Mouse (Mus musculus) heart, adult 2 months (tissue): ENCODE measurements around the gene Sorl1. TPM values are rescaled to one million over a fixed set of nuclear protein-coding genes. Genes with fewer than 3 reads are reported as not detected.

Experiments used
- DNase-seq, 2 experiments: peaks; one replicate each; pipeline ENCODE4 v3.0.0; 2021
- H3K27ac ChIP-seq: fragments of 200-600 bp; 2 replicates; pipeline ENCODE4 v1.8.1; 2022
- H3K27me3 ChIP-seq: fragments of 200-500 bp; 2 replicates; pipeline ENCODE4 v1.6.1; 2012; ENCODE audit warnings: mild to moderate bottlenecking, low read length, inconsistent platforms, mixed read lengths; ENCODE audit not compliant: control insufficient read depth, insufficient read depth
- H3K36me3 ChIP-seq: fragments of 200-500 bp; 2 replicates; pipeline ENCODE4 v1.6.1; 2012; ENCODE audit warnings: low read length, inconsistent platforms; ENCODE audit not compliant: control insufficient read depth, insufficient read depth
- H3K4me1 ChIP-seq: fragments of 200-500 bp; 2 replicates; pipeline ENCODE4 v1.6.1; 2011; ENCODE audit warnings: low read length; ENCODE audit not compliant: control insufficient read depth, insufficient read depth
- H3K4me3 ChIP-seq: fragments of 200-600 bp; 2 replicates; pipeline ENCODE4 v1.8.1; 2022
- H3K79me2 ChIP-seq: fragments of 200-500 bp; replicated peaks from 2 replicates; pipeline ENCODE4 v1.6.1; 2012; ENCODE audit warnings: mild to moderate bottlenecking, inconsistent platforms, low read length, moderate library complexity, mixed read lengths; ENCODE audit not compliant: control insufficient read depth, insufficient read depth
- H3K9ac ChIP-seq: fragments of 200-500 bp; 2 replicates; pipeline ENCODE4 v1.6.1; 2012; ENCODE audit warnings: low read depth, mild to moderate bottlenecking, control low read depth, inconsistent platforms, low read length, mixed read lengths
- CTCF ChIP-seq: fragments of 200-600 bp; IDR thresholded peaks from 2 replicates; pipeline ENCODE4 v1.8.1; 2022; ENCODE audit warnings: antibody characterized with exemption, mild to moderate bottlenecking, moderate library complexity
- EP300 ChIP-seq: fragments of 200-500 bp; IDR thresholded peaks from 2 replicates; pipeline ENCODE4 v1.6.1; 2011; ENCODE audit warnings: low read depth, low read length, control low read depth; ENCODE audit not compliant: insufficient read depth
- POLR2A ChIP-seq: fragments of 200-500 bp; IDR thresholded peaks from 2 replicates; pipeline ENCODE4 v1.6.1; 2011; ENCODE audit warnings: mild to moderate bottlenecking, low read depth, low read length, control low read depth; ENCODE audit not compliant: insufficient read depth
- WGBS: fragments of 180-500 bp; shearing (Covaris S2); methylation state at CpG from one replicate; pipeline ENCODE4 v1.1.7; 2018; 5-methylcytosine and 5-hydroxymethylcytosine counted together
- intact Hi-C: fragments of 180-260 bp; cut with DNase I; formaldehyde crosslinking; loops from one replicate; pipeline ENCODE4 v1.15.1; 2025
- polyA plus RNA-seq: library from polyadenylated mRNA; depleted of rRNA; stranded (reverse); fragments of >200 nt; gene quantifications from 2 replicates; pipeline ENCODE4 v1.2.3, GENCODE M21; 2012
- total RNA-seq, 2 experiments: library from RNA; stranded (reverse); gene quantifications; 2 replicates each; pipeline ENCODE4 v1.2.3; 2021

Gene Sorl1
- total and polyA plus RNA-seq, 3 experiments = 13.4 to 16.0 (median 14.1) TPM

DNA sequence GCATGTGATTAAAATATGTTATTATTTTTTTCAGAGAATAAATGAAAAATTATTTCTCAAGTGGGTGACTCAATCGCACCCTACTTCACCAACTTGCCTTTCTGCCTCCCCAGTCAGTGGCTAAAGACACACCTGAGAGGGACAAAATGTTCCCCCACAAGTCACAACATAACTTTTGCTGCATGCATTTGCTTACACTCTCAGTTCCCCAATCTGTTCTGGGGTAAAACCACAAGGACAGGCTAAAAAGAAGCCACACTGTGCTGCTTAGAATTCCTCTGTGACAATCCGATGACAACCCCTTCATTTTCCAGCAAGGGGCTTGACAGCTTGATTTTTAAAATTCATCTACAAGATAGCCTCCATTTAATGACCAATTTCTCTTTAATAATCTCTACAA is 22.4 kb upstream of the Sorl1 start:
- Histone ChIP-seq H3K36me3 (no peaks in the 10 kb centered on the region), H3K79me2 (no peaks in the 10 kb centered on the region), H3K4me1 (no peaks in the 10 kb centered on the region), H3K9ac (no peak overlapping the region), H3K27ac (no peak overlapping the region), H3K27me3 (no peaks in the 10 kb centered on the region), H3K4me3 (no peak overlapping the region)
- TF ChIP-seq POLR2A = no peak
- no peak for TF ChIP-seq CTCF
- no peak for TF ChIP-seq EP300
- 89% methylated on average over 2 of the region's 2 CpGs for WGBS
- DNase-seq = no peak
- intact Hi-C loops = no loop called here

DNA sequence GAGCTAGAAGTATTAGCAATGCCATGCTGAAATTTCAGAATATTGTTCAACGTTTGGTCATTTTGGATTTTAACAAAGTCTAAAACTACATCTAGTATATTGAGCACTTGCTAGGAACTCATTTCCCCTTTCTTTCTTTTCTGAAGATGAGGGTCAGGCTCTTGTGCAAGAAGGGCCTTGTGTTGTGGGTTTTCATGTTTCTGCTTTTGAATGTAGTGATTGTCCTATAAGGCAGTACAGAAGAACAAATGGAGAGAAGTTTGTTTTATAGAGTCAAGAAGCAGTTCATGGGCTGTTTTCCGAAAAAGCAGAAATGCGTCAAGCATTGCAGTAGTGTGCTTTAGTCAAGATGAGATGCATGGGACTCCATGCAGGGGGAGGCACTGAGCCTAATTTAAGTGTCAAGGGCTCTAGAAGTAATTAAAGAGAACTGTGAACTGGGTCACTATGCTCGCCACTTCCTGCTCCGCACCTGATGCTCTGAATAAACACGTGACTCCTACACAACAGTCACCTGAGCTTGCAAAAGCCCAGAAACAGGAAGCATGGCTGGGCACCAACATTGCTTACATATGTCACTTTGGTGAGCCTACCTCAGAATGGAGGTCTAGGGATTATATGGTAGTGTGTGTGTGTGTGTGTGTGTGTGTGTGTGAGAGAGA is 17.6 kb upstream of the Sorl1 start:
- intact Hi-C loops = no loop called here
- TF ChIP-seq EP300 (no peak), POLR2A (no peak), CTCF (no peak)
- Histone ChIP-seq H3K4me1 (no peaks in the 10 kb centered on the region), H3K79me2 (no peaks in the 10 kb centered on the region), H3K27ac (no peak overlapping the region), H3K36me3 (no peaks in the 10 kb centered on the region), H3K4me3 (no peak overlapping the region), H3K9ac (no peak overlapping the region), H3K27me3 (no peaks in the 10 kb centered on the region)
- DNase-seq = no peak
- 84% methylated on average over 6 of the region's 6 CpGs for WGBS

DNA sequence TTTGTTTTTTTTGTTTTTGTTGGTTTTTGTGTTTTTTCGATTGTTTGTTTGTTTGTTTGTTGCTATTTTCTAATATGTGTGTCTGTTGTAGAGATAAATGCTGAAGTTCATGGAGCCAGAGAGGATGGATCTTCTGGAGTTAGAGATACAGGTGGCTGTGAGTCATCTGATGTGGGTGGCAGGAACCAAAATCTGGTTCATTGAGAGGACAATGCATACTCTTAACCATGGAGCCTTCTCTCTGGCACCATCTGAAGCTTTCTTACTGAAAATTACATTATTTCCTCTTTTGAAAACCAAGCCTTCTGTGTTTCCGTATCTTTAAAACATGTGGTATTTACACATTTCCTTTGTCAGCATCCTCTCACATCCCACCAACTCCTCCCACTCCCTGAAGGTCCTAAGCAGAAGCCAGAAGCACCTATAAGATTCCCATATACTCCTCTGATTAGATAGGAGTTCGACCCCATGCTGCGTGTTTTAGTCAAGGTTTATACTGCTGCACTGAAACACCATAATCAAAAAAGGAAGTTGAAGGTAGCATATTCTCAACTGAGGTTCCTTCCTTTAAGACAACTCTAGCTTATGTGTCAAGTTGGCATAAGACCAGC is 14.3 kb upstream of the Sorl1 start:
- H3K27ac ChIP-seq = no peak overlapping the region
- H3K27me3 ChIP-seq = no peaks in the 10 kb centered on the region
- no peaks in the 10 kb centered on the region for H3K36me3 ChIP-seq
- DNase-seq = no peak
- H3K4me3 ChIP-seq = no peak overlapping the region
- H3K9ac ChIP-seq = no peak overlapping the region
- H3K79me2 ChIP-seq = no peaks in the 10 kb centered on the region
- intact Hi-C loops = no loop called here
- TF ChIP-seq POLR2A (no peak), CTCF (no peak), EP300 (no peak)
- no peaks in the 10 kb centered on the region for H3K4me1 ChIP-seq
- WGBS = 50% methylated on average over 4 of the region's 4 CpGs

DNA sequence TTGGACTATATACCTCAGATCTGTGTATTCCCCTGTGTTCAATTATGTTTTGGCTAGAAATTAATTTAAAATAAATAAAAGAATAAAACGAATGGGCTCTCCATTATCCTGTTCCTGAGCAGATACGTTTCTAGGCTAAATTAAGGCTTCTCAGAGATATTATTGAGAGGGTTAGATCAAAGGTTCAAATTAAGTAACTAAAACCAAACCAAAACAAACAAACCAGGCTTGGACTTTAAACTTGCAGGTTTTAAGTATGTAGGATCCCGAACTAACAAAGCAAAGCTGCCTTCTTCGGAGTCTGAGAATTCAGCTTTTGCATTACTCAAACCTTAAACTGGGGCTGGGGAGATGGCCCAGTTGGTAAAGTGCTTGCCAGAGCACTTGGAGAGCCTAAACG is 13.5 kb upstream of the Sorl1 start:
- no peaks in the 10 kb centered on the region for H3K79me2 ChIP-seq
- no peak for DNase-seq
- no peaks in the 10 kb centered on the region for H3K27me3 ChIP-seq
- no peaks in the 10 kb centered on the region for H3K36me3 ChIP-seq
- no peaks in the 10 kb centered on the region for H3K4me1 ChIP-seq
- H3K4me3 ChIP-seq = no peak overlapping the region
- no peak overlapping the region for H3K9ac ChIP-seq
- no peak overlapping the region for H3K27ac ChIP-seq
- WGBS = 80% methylated on average over 5 of the region's 5 CpGs
- intact Hi-C loops = no loop called here
- TF ChIP-seq EP300 (no peak), POLR2A (no peak), CTCF (no peak)

DNA sequence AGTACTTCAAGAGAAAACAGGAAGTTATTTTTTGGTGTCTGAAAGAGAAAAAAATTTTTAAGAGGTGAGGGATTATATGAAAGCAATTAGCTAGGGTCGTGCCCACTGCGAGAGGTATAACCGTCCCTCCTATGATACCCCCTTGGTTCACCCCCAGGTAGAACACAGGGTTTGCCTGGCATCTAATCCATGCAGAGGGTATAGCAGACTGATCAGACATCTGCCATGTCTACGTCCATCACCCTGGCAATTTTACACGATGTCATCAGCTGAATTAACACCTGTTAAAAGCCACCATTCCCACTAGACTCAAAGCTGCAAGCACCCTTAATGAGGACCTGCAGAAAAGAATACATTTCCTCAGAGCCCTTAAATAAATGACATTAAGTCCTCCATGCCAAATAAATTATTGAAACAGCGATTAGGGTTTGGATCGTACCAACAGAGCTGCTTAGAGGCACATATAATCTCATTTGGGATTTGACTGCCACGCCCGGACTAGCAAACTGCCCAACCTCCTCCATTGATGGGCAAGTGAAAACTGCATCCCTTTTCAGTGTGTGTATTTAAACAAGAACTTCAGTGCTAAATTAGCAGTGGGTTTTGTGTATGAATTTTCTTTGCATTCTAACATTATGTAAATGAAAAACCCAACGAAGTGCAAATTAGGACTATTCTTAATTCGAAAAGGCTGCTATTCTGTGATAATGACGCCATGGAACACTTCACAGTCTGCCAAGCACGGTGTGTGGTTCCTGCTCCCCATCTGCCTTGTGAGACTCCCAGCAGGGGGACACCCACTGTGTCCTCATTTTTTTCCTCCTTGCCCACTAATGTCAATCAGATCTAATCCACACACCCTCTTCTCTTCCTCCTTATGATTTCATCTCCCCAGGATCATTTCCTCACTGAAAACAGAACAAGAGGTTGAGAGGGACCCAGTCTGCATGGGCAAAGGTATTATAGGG is 7.0 kb upstream of the Sorl1 start:
- intact Hi-C loops = no loop called here
- 77% methylated on average over 13 of the region's 13 CpGs for WGBS
- no peak for DNase-seq
- H3K36me3 ChIP-seq = no peaks in the 10 kb centered on the region
- TF ChIP-seq CTCF = no peak
- TF ChIP-seq EP300 = no peak
- TF ChIP-seq POLR2A = no peak
- no peaks in the 10 kb centered on the region for H3K4me1 ChIP-seq
- no peaks in the 10 kb centered on the region for H3K27me3 ChIP-seq
- no peak overlapping the region for H3K9ac ChIP-seq
- H3K27ac ChIP-seq = no peak overlapping the region
- no peaks in the 10 kb centered on the region for H3K79me2 ChIP-seq
- H3K4me3 ChIP-seq = no peak overlapping the region
